Mouse (Mus musculus): Measurements from ENCODE around the gene Tyk2.

Tyk2 gene

DNA sequence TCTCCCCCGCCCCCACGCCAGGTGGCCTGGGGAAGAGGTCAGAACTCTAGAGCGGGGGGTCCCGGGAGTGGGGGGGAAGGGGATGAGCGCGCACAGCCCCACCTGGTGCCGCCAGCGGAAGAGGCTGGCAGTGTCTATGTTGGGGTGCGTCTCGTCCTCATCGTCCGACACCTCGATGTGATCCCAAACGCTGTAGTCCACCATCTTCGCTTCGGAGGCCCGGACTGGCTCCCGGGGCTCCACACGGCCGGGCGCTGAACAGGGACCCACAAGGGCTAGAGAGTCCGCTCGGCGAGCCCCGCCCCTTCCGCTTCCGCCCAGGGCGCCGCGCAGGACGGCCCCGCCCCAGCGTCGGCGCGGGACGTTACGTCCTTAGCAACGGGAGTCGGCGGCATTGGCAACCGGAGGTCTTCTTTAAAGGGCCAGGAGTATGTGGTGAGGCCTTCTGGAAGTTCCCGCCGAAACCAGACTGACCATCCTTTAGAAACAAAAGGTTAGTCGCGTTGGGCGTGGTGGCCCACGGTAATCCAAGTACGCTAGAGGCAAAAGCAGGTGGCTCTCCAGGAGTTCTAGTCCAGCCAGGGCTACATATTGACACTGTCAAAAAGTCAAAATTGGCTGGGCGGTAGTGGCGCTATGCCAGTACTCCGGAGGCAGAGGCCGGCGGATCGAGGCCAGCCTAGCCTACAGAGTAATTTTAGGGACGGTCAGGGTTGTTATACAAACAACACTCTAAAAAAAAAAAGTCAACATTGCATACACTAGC lies 18.8 kb upstream of the Tyk2 start, which contains the start of gene Cdc37:
Cdc37 (minus strand) TSS at position 329 of the 766 bp plus-strand sequence.
- DNase-seq (ENCODE audit: low spot score in 2 of 2): peak; percentile 95 to 96

DNA sequence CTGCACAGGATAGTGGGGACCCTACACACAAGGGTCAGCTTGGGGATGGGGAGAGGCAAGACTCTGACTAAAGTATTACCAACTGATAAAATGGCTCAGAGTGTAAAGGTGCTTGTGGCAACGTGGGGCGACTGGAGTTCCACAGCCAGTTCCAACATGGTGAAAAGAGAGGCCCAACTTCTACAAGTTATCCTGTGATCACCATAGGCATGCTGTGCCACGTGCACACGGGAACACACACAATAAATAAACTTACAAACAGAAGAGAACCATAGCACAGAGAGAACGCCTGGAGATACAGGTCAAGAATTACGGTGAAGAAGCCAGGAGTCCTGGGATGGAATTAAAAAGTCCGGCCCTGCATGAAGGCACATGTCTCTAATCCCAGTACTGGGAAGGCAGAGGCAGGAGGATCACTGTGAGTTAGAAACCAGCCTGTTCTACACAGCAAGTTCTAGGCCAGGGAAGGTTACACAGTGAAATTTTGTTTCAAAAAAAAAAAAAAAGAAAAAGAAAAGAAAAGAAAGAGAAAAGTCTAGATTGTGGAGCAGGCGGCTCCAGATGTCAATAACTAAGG lies 18.1 kb upstream of the Tyk2 start:
- DNase-seq (ENCODE audit: low spot score in 2 of 2): no peak

DNA sequence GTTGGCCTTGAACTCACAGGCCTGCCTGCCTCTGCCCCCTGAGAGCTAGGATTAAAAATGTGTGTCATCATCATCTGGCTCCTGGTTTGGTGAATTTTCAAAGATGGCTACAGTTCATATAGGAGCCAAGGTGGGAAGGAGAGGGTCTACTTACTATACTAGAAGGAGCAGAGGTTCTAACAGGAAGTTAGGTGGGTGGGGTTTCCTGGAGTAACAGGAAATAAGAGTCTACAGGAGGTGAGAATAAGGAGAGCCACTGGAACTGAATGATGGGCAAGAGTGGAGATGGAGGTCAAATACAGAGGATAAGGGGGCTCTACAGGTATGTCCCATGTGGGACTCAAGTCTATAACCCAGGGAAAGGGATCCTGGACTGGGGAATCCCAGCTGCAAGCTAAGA lies 17.4 kb upstream of the Tyk2 start:
- no peak for DNase-seq (ENCODE audit: low spot score in 2 of 2)

DNA sequence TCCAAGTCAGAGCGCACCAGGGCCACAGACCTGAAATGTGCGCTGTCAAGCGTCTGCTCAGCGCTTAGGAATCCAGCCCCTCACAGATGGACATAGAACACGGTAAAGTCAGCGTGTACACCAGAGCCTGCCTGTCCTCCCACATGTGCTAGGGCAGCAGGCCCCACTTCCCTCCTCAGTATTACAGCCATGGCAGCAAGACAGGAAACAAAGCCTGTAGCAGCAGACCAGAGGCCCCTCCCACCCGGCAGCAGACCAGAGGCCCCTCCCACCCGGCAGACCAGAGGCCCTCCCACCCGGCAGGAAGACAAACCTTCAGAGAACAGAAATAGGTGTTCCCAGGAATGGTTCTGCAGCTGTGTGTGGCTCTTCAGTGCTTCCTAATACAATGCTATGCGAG lies 15.7 kb upstream of the Tyk2 start:
- DNase-seq (ENCODE audit: low spot score in 2 of 2): no peak

DNA sequence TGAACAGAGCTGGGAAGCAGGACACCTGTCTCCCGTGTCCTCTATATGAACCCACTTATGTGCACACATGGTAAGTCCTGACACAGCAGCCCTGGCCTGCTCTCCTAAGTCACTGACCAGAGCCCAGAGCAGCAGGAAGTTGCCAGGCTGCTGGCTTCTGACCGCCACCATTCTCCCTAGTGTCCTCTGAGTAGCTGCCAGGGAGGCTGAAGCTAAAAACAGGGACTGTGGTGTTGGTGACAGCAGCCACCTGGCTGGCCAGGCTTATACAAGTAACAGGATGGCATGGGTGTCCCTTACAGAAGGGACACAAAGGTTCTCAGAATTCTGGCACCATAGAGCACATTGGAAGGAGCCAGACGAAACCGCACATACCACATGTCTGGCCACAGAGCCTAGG lies 14.4 kb upstream of the Tyk2 start:
- DNase-seq (ENCODE audit: low spot score in 2 of 2): no peak

DNA sequence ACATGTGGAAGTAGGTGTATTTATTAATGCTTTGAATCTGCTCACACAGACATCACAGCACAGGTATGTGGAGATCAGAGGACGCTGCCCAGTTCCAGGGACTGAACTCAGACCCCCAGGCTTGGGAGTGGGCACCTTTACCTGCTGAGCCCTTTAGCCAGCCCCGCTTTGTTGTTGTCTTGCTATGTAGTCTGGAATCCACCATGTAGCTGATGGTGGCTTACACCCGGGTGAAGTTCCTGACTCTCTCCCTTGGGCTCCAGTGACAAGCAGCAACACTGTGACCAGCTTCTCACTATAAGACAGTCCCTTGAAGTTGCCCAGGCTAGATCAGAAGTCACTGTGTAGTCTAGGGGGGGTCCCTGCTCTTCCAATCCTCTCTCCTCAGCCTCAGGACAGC lies 13.3 kb upstream of the Tyk2 start:
- DNase-seq (ENCODE audit: low spot score in 2 of 2): no peak

DNA sequence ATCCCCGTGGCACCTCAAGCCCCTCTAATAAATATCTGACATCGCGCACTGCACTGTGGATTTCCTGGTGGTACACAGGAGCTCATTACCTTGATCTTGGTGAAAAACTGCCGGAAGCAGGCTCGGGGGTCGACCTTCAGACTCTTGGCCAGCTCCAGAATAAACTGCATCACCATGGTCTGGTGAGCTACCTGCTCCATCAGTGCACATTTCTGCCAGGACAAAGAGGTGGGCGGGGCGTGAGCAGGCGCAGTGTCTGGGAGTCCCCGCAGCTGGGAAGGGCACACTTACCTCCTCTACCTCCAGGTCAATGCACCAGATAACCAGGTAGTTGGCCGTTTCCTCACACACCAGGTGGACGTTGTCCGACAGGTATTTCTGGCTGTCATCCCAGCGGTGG lies 10.9 kb upstream of the Tyk2 start:
- no peak for DNase-seq (ENCODE audit: low spot score in 2 of 2)

DNA sequence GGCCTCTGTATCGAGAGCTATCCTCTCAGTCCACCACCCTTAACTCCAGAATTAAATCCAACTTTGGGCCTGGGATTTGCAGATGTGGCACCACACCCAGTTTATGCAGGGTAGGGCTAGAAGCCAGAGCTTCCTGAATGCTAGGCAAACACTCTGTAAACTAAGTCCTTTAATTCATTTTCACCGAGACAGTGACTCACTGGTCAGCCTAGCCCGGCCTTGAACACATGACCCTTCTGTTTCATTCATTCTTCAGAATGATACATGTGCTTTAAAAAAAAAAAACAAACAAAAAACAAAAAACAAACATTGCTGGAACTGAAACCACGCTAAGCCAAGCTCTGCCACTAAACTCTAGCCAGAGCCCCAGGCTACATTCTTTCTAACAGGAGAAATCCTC lies 7.3 kb upstream of the Tyk2 start:
- DNase-seq (ENCODE audit: low spot score in 2 of 2): no peak

DNA sequence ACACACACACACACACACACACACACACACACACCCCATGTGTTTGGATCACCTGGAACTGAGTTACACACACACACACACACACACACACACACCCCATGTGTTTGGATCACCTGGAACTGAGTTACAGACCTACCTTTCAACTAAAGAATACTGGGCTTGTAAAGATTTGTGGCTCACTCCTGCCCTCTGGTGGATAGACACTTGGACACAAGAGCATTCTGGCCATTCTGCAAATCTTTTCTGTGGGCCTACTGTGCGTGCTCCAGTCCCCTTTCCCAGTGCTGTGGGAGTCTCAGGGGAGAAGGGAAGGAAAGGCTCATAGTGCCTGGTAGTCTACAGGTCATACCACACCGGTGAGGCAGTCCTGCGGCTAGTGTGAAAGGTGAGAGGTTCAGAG lies 6.2 kb upstream of the Tyk2 start:
- peak in 1 of 2 experiments; percentile 71 for DNase-seq (ENCODE audit: low spot score in 2 of 2)

DNA sequence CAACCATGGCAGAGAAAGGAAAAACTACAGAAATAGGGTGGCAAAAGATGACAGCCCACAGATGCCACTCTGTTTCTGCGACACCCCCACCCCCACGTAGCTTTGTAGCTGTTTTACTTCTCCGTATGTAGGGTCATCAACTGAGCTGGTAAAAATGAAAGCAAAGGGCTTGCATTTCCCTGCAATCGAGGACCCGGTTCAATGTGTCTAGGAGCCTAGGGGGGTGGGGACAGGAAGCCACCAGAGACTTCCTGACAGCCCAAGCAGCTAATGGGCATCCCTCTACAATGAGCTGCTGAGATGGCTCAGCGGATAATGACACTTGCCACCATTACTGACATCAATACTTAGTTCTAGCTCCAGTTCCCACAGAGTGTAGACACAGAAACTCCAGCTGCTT lies 5.4 kb upstream of the Tyk2 start:
- no peak for DNase-seq (ENCODE audit: low spot score in 2 of 2)

DNA sequence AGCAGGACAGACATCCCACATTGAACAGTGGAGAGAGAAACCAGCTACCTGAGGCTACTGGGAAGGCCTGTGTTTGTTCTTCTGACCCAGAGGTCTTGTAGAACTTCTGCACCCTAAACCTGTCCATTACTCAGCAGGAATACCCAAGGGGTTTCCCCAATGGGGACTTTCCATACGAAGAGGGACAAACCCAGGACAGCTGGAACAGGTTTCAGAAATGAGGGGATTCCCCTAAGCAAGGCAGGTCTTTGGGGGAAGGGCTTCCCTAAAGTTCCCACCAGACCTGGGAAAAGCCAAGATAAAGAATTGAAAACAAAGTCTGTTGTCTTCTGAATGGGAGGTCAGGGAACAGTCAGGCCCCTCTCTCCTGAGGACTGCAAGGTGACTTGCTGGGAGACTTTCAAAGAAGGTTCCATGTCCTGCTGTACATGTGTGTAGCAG lies 4.9 kb upstream of the Tyk2 start:
- DNase-seq (ENCODE audit: low spot score in 2 of 2): no peak

DNA sequence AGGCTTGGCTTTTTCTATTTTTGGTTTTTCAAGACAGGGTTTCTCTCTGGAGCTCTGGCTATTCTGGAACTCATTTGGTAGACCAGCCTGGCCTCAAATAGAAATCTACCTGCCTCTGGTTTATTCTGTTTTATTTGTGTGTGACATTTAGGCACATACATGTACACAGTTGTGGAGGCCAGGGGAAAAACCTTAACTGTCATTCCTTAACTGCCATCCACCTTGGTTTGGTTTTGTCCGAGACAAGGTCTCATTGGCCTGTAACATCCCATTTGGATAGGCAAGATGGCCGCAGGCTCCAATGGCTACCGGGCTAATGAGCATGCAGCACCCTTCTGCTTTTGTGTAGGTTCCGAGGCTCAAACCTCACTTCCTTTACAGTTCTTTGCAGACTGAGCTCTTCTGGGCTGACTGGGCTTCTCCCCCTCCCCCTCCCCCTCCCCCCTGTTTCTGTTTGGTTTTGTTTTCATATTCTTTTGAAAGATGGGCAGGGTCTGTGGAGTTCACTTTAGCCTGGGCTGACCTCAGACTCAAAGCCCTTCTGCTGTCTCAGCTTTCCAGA lies 4.4 kb upstream of the Tyk2 start:
- DNase-seq (ENCODE audit: low spot score in 2 of 2): no peak

DNA sequence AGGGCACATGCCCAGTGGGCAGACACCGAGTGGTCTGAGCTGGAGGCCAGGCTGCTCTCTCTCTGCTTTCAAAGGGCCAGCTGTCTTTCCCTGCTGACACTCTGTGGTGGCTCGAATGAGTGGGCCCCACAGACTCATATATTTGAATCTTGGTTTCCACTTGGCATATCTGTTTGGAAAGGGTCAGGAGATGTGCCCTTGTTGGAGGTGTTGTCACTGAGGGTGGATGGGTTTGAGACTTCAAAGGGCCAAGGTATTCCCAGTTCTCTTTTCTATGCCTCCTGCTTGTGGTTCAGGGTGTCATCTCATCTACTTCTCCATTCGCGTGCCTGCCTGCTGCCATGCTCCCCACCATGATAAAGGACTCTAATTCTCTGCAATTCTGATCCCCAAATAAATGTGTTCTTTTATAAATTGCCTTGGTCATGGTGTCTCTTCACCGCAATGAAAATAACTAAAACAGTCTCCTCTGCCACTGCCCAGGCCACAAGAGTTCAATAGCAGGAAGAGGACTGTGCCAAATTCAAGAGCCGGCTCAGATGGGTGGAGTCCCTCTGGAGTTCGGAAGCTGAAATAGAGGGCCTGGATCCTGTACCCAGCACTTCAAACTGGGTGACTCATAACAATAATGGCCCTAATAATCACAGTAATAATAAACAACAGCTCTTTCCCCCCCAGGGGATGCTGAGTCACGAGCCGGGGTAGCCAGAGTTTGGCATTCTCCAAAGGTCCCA lies 3.7 kb upstream of the Tyk2 start:
- DNase-seq (ENCODE audit: low spot score in 2 of 2): no peak

DNA sequence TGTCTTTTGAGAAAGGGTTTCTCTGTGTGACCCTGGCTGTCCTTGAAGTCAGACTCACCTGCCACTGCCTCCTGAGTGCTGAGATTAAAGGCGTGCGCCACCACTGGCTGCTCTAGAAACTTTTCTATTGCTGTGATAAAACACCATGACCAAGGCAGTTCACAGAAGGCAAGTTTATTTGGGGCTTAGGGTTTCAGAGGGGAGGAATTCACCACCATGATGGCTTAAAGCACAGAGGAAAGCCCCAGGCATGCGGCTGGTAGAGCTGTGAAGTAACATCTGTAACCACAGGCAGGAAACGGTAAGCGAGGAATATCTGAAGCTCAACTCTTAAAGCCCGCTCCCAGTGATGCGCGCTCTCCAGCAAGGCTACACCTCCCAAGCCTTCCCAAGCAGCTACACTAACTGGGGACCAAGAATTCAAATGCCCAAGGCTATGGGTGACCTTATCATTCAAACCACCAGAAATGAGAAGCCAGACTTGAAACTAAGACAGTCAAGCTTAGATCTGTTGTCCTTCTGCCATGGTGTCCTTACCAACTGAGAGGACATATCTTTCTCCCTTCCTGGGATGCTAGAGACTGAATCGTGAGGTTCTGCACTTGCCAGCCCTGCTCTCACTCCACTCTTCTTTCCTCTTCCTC lies 2.1 kb upstream of the Tyk2 start:
- no peak for DNase-seq (ENCODE audit: low spot score in 2 of 2)

DNA sequence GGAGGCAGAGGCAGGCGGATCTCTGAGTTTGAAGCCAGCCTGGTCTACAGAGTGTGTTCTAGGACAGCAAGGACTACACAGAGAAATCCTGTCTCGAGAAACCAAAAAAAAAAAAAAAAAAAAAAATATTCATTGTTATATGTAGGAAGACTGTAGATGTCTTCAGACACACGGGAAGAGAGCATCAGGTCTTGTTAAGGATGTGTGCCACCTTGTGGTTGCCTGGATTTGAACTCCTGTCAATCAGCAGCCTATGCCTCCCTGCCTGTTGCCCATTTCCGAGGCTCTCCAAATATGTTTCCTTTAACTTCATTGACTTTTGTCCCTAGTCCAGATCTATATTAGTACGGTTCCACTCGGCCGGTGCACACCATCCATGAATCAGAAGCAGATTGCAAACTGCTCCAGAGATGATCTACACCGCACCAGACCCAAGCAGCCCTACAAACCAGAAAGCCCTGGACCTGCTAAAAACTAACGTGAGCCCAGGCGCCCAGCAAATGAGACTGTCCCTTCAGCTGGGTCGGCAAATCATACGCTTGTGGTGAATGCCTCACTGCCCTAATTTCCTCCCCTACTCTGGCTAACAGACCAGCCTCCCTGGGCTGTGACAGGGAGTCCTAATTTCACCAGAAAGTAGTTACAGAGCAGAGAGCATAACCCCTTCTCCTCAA lies 1.2 kb upstream of the Tyk2 start:
- DNase-seq (ENCODE audit: low spot score in 2 of 2): no peak

DNA sequence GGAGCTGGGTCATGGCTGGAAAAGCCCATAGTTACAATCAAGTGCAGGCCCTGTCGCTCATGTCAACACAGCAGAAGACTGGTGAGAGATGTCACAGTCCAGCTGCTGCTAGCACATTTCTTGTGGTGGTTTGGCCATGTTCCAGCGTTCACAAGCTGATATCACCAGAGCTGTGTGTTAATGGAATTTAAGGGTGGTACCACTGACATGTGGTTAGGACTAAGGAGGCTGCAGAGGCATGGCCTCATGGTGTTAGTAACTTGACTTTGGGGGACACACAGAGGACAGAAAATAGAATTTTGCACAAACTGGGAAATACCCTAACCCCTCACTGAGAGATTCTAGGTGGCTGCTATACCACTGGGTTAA lies 4.8 kb downstream of the Tyk2 start:
- DNase-seq (ENCODE audit: low spot score in 2 of 2): no peak

DNA sequence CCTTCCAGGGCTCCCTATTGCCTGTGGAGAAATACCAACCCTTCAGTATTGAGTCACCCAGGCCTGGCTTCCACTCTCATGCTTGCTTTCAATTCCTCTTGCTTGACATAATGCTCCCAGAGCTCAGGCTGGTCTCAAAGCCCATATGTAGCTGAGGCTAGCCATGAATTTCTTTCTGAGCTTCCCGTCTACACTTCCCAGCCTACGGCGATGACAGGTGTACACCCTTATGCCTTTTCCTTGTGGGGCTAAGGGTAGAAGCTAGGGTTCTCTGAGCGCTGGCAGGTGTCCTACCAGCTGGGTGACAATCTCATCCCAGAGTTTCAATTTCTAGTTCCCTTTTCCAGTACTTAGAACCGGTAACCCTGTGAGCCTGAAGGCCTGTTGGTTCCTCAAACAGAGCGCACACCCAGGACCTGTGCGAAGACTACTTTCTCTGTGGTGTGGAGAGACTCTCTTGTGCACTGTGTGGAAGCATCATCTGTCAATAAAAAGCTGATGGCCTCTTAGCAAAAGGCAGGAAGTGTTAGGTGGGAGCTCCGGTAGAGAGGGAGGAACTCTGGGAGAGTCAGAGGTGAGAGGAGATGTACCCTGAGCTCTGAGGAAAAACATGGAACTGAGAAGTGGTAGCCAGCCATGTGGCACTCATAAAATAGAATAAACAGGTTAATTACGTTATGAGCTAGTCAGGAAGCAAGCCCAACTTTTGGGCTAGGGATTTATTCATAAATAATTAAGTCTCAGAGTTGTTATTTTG lies 5.4 kb downstream of the Tyk2 start:
- no peak for DNase-seq (ENCODE audit: low spot score in 2 of 2)

DNA sequence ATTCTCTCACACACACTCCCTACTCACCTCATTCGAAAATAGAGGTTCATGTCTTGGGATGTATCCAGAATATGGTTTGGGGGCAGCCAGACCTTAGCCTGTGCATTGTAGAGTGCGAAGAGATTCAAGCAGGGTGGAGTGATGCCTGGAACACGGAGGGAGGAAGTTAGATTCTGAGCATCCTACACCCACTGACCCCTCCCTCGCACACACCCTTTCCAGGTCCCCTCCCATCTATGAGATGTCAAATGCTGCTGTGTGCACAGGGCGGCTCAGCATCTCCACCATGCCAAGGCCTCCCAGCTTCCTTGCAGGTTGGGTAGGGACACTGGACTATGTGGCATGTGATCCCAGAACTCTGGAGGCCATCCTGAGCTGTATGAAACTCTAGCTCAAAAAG lies 6.2 kb downstream of the Tyk2 start:
- no peak for DNase-seq (ENCODE audit: low spot score in 2 of 2)

DNA sequence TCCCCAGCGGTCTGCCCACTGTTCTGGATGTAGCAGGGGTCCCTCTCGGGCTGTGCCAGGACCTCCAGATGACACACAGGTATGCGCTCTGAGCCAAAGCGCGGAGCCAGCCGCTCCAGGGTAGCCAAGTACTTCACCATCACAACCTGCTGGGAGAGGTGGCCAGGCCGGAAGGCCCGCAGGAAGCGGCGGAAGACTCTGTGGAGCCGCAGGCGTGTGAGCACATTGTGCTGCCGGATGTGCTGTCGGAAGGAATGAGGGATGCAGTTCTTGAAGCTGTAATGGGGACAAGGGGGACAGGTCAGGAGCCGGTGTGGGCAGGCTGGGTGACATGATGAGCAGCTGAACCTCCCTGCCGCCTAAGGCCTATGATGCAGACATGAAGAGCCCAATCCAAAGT lies 9.6 kb downstream of the Tyk2 start:
- no peak for DNase-seq (ENCODE audit: low spot score in 2 of 2)

DNA sequence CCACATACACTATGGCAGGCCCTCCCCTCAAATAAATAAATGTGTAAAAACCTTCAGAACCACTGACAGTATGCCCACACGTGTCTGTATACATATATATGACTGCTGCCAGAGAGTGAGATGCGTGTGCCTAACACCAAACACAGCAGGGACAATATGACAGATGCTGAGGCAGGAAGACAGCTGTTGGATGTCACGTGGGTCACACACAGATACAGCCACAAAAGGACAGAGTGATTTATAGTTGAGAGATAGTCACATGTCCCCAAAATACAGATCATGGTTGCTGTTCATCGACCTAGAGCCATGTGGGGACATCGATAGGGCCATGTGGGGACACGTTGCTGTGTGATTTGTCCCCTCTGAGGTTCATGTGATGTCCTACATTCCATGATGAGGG lies 14.0 kb downstream of the Tyk2 start:
- DNase-seq (ENCODE audit: low spot score in 2 of 2): no peak

DNA sequence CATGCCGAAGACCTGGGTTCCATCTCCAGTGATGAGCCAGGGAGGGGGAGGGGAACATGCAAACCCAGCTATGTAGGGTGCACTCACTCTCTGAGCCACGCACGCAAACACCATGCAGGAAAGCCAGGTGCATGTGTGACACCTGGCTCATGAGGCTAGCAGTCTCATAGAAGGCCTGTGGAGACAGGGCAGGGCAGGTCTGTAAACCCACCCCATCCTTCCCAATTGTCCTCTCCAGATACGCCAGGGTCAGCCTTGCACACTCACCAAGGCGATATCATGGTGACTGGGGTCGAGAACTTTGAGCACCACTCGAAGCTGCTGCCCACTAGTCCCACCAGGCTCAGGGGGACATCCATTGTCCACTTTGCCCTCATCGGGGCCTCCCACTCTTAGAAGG lies 15.9 kb downstream of the Tyk2 start:
- DNase-seq (ENCODE audit: low spot score in 2 of 2): no peak

All from right cerebral cortex, postnatal 10 days (tissue).